7 mouse cellular contexts compared by ENCODE assay signal in genomic region chr12:84450351-84450717, GRCm38 (mm10). TPM values are rescaled to one million over a fixed set of nuclear protein-coding genes. Genes with fewer than 3 reads are reported as not detected.
DNase-seq lines count a peak whose midpoint lies in the region; ATAC-seq and TF ChIP-seq lines count a peak whose summit lies in the region.

No protein-coding gene starts in this region.

- H3K4me3 ChIP-seq in embryonic facial prominence, embryonic 11.5 days (ENCODE audit: low read depth, low read length) = peak overlapping the region; percentile 60
- peak overlapping the region; percentile 54 for H3K4me3 ChIP-seq in hindbrain, embryonic 14.5 days (replicated peaks; ENCODE audit: low read length)
- H3K4me3 ChIP-seq in liver, embryonic 14.5 days (ENCODE audit: insufficient read depth in 1 of 2, low read depth in 2 of 2, low read length in 2 of 2) = peak overlapping the region; percentile 60 to 92
- H3K4me3 ChIP-seq in olfactory bulb, adult 2 months (ENCODE audit: insufficient read depth, low read depth, low read length) = peak overlapping the region; percentile 84

- peak overlapping the region; percentile 37 for H3K9ac ChIP-seq in embryonic facial prominence, embryonic 11.5 days (replicated peaks; ENCODE audit: low read length)
- peak overlapping the region; percentile 64 for H3K9ac ChIP-seq in hindbrain, embryonic 14.5 days
- peak overlapping the region; percentile 75 for H3K9ac ChIP-seq in liver, embryonic 14.5 days (replicated peaks)

- peak overlapping the region; percentile 91 for H3K4me2 ChIP-seq in embryonic facial prominence, embryonic 11.5 days (ENCODE audit: low read depth, low read length)
- H3K4me2 ChIP-seq in hindbrain, embryonic 14.5 days (replicated peaks) = peak overlapping the region; percentile 63
- peak overlapping the region; percentile 95 for H3K4me2 ChIP-seq in liver, embryonic 14.5 days (ENCODE audit: low read depth)

- H3K27ac ChIP-seq in embryonic facial prominence, embryonic 11.5 days (replicated peaks; ENCODE audit: low read depth, low read length) = no peak overlapping the region
- H3K27ac ChIP-seq in hindbrain, embryonic 14.5 days = peak overlapping the region; percentile 24
- H3K27ac ChIP-seq in liver, embryonic 14.5 days = peak overlapping the region; percentile 52
- H3K27ac ChIP-seq in olfactory bulb, adult 2 months (ENCODE audit: insufficient read depth, low read depth, low read length) = peak overlapping the region; percentile 65

- TF ChIP-seq CTCF in liver, embryonic 14.5 days (IDR thresholded peaks at IDR 0.05; ENCODE audit: low read depth) = no peak
- no peak for TF ChIP-seq CTCF in olfactory bulb, adult 2 months (IDR thresholded peaks at IDR 0.05; ENCODE audit: insufficient read depth, low read depth, low read length)

- DNase-seq in right cerebral cortex, adult 18-20 months = peak; percentile 37
- DNase-seq in right cerebral cortex, postnatal 14 days = no peak
- DNase-seq in embryonic facial prominence, embryonic 11.5 days (ENCODE audit: low spot score) = no peak
- no peak for DNase-seq in hindbrain, embryonic 14.5 days (ENCODE audit: low spot score)
- peak in 2 of 3 experiments; percentile 4 to 27 for DNase-seq in liver, embryonic 14.5 days (ENCODE audit: low read depth in 3 of 3, low spot score in 3 of 3)
- DNase-seq in retina, postnatal 1 day = no peak

- no peaks in the 10 kb centered on the region for H3K4me1 ChIP-seq in embryonic facial prominence, embryonic 11.5 days (ENCODE audit: control insufficient read depth, insufficient read depth, low read length)
- H3K4me1 ChIP-seq in hindbrain, embryonic 14.5 days (replicated peaks; ENCODE audit: control insufficient read depth, insufficient read depth, low read length) = 0 out of 2 replicates have a peak, but pooled peaks cover 11% of the 10 kb centered on the region
- H3K4me1 ChIP-seq in liver, embryonic 14.5 days (replicated peaks; ENCODE audit: control insufficient read depth in 2 of 2, insufficient read depth in 2 of 2, low read length in 1 of 2) = peaks cover 20 to 21% of the 10 kb centered on the region in 2 experiments
- 0 out of 2 replicates have a peak, but pooled peaks cover 8% of the 10 kb centered on the region for H3K4me1 ChIP-seq in olfactory bulb, adult 2 months (ENCODE audit: control insufficient read depth, insufficient read depth, low read length)

- 1% methylated on average over 6 of the region's 6 CpGs for WGBS in embryonic facial prominence, embryonic 11.5 days
- WGBS in hindbrain, embryonic 14.5 days = 0% methylated on average over 6 of the region's 6 CpGs
- WGBS in liver, embryonic 14.5 days (ENCODE audit: insufficient replicate concordance) = 0% methylated on average over 6 of the region's 6 CpGs
- WGBS in olfactory bulb, adult 2 months = 2% methylated on average over 6 of the region's 6 CpGs

- TF ChIP-seq EP300 in liver, embryonic 14.5 days (IDR thresholded peaks at IDR 0.05; ENCODE audit: low read depth) = no peak

- TF ChIP-seq POLR2A in olfactory bulb, adult 2 months (IDR thresholded peaks at IDR 0.05; ENCODE audit: insufficient read depth, low read depth, low read length) = no peak

- H3K27me3 ChIP-seq in embryonic facial prominence, embryonic 11.5 days (ENCODE audit: control insufficient read depth, insufficient read depth, low read length) = no peaks in the 10 kb centered on the region
- H3K27me3 ChIP-seq in hindbrain, embryonic 14.5 days (ENCODE audit: control insufficient read depth, insufficient read depth, low read length) = no peaks in the 10 kb centered on the region
- H3K27me3 ChIP-seq in liver, embryonic 14.5 days (ENCODE audit: control insufficient read depth, insufficient read depth, low read length) = no peaks in the 10 kb centered on the region

- no peaks in the 10 kb centered on the region for H3K36me3 ChIP-seq in embryonic facial prominence, embryonic 11.5 days (replicated peaks; ENCODE audit: control insufficient read depth, insufficient read depth, low read depth, low read length)
- no peaks in the 10 kb centered on the region for H3K36me3 ChIP-seq in hindbrain, embryonic 14.5 days (replicated peaks; ENCODE audit: control insufficient read depth, insufficient read depth)
- no peaks in the 10 kb centered on the region for H3K36me3 ChIP-seq in liver, embryonic 14.5 days (replicated peaks; ENCODE audit: control insufficient read depth, insufficient read depth, low read depth)

- no peaks in the 10 kb centered on the region for H3K9me3 ChIP-seq in embryonic facial prominence, embryonic 11.5 days (replicated peaks; ENCODE audit: control insufficient read depth, low read length)
- no peaks in the 10 kb centered on the region for H3K9me3 ChIP-seq in hindbrain, embryonic 14.5 days (ENCODE audit: control insufficient read depth, low read length)
- no peaks in the 10 kb centered on the region for H3K9me3 ChIP-seq in liver, embryonic 14.5 days (ENCODE audit: control insufficient read depth, low read length)

- ATAC-seq in embryonic facial prominence, embryonic 11.5 days (replicated peaks; ENCODE audit: insufficient number of reproducible peaks, low FRiP score, low TSS enrichment, low read depth) = no peak; the same call in 1 of the 2 replicates
- ATAC-seq in hindbrain, embryonic 14.5 days (ENCODE audit: low FRiP score) = no peak
- peak; percentile 1; the same call in 1 of the 2 replicates for ATAC-seq in liver, embryonic 14.5 days (ENCODE audit: insufficient read depth)

RNA-seq across cellular contexts. Expression of gene Aldh6a1, which starts 0.5 kb away (rescaled TPM):
- polyA plus RNA-seq in embryonic facial prominence, embryonic 11.5 days (2014; fragmentation: Nextera tagmentation; extraction: Ambion mirVana) = 31.4 and 33.5 TPM in 2 replicates
- polyA plus RNA-seq in hindbrain, embryonic 14.5 days (2014; fragmentation: Nextera tagmentation; extraction: Ambion mirVana) = 37.9 and 38.3 TPM in 2 replicates
- polyA plus RNA-seq in liver, embryonic 14.5 days (2012; rRNA removed) = 8.9 and 10.4 TPM in 2 replicates
- polyA plus RNA-seq in liver, embryonic 14.5 days (2014; fragmentation: Nextera tagmentation; extraction: Ambion mirVana) = 24.9 and 26.3 TPM in 2 replicates
- not detected in 2 replicates for polyA plus RNA-seq in olfactory bulb, adult 2 months (2012; ENCODE audit: insufficient read depth, insufficient read length, low replicate concordance, missing spikeins)

RNA-seq across cellular contexts. Expression of gene Lin52, which starts 0.9 kb away (rescaled TPM):
- 35.8 and 36.1 TPM in 2 replicates for polyA plus RNA-seq in embryonic facial prominence, embryonic 11.5 days (2014; fragmentation: Nextera tagmentation; extraction: Ambion mirVana)
- polyA plus RNA-seq in hindbrain, embryonic 14.5 days (2014; fragmentation: Nextera tagmentation; extraction: Ambion mirVana) = 30.4 and 34.3 TPM in 2 replicates
- 7.4 and 10.8 TPM in 2 replicates for polyA plus RNA-seq in liver, embryonic 14.5 days (2012; rRNA removed)
- polyA plus RNA-seq in liver, embryonic 14.5 days (2014; fragmentation: Nextera tagmentation; extraction: Ambion mirVana) = 10.4 and 12.1 TPM in 2 replicates
- polyA plus RNA-seq in olfactory bulb, adult 2 months (2012; ENCODE audit: insufficient read depth, insufficient read length, low replicate concordance, missing spikeins) = not detected in 2 replicates

RNA-seq across cellular contexts. Expression of gene Rnf113a2, which starts 33.3 kb away (rescaled TPM):
- polyA plus RNA-seq in embryonic facial prominence, embryonic 11.5 days (2014; fragmentation: Nextera tagmentation; extraction: Ambion mirVana) = 29.4 and 30.0 TPM in 2 replicates
- 22.0 and 23.8 TPM in 2 replicates for polyA plus RNA-seq in hindbrain, embryonic 14.5 days (2014; fragmentation: Nextera tagmentation; extraction: Ambion mirVana)
- 5.4 and 10.0 TPM in 2 replicates for polyA plus RNA-seq in liver, embryonic 14.5 days (2012; rRNA removed)
- polyA plus RNA-seq in liver, embryonic 14.5 days (2014; fragmentation: Nextera tagmentation; extraction: Ambion mirVana) = 12.8 and 13.2 TPM in 2 replicates
- not detected in 2 replicates for polyA plus RNA-seq in olfactory bulb, adult 2 months (2012; ENCODE audit: insufficient read depth, insufficient read length, low replicate concordance, missing spikeins)

RNA-seq across cellular contexts. Expression of gene Bbof1, which starts 41.5 kb away (rescaled TPM):
- 0.41 and 0.49 TPM in 2 replicates for polyA plus RNA-seq in embryonic facial prominence, embryonic 11.5 days (2014; fragmentation: Nextera tagmentation; extraction: Ambion mirVana)
- 2.6 and 3.0 TPM in 2 replicates for polyA plus RNA-seq in hindbrain, embryonic 14.5 days (2014; fragmentation: Nextera tagmentation; extraction: Ambion mirVana)
- polyA plus RNA-seq in liver, embryonic 14.5 days (2012; rRNA removed) = 0.12 and 0.33 TPM in 2 replicates
- 0.25 and 0.44 TPM in 2 replicates for polyA plus RNA-seq in liver, embryonic 14.5 days (2014; fragmentation: Nextera tagmentation; extraction: Ambion mirVana)
- not detected in 2 replicates for polyA plus RNA-seq in olfactory bulb, adult 2 months (2012; ENCODE audit: insufficient read depth, insufficient read length, low replicate concordance, missing spikeins)

RNA-seq across cellular contexts. Expression of gene Entpd5, which starts 41.5 kb away (rescaled TPM):
- polyA plus RNA-seq in embryonic facial prominence, embryonic 11.5 days (2014; fragmentation: Nextera tagmentation; extraction: Ambion mirVana) = 9.0 and 10.9 TPM in 2 replicates
- 11.3 and 13.6 TPM in 2 replicates for polyA plus RNA-seq in hindbrain, embryonic 14.5 days (2014; fragmentation: Nextera tagmentation; extraction: Ambion mirVana)
- 4.3 and 4.9 TPM in 2 replicates for polyA plus RNA-seq in liver, embryonic 14.5 days (2012; rRNA removed)
- polyA plus RNA-seq in liver, embryonic 14.5 days (2014; fragmentation: Nextera tagmentation; extraction: Ambion mirVana) = 10.0 and 10.2 TPM in 2 replicates
- not detected in 2 replicates for polyA plus RNA-seq in olfactory bulb, adult 2 months (2012; ENCODE audit: insufficient read depth, insufficient read length, low replicate concordance, missing spikeins)

Comparison
In these comparisons a context has a peak if more than half of its experiments do, and no peak if none do; other contexts are left out.
1. DNase-seq: peak in right cerebral cortex, adult 18-20 months (single experiment) and liver, embryonic 14.5 days (2 of 3); none in right cerebral cortex, postnatal 14 days (single experiment), embryonic facial prominence, embryonic 11.5 days (single experiment), hindbrain, embryonic 14.5 days (single experiment) and retina, postnatal 1 day (single experiment).
2. Peak in every context shown above with its lines, with median percentiles within 50 percentile points of each other: H3K4me2 ChIP-seq, H3K4me3 ChIP-seq and H3K9ac ChIP-seq.